Mouse (Mus musculus) liver, embryonic 12.5 days (tissue): Measurements from ENCODE around the gene Umad1. TPM values are rescaled to one million over a fixed set of nuclear protein-coding genes. Genes with fewer than 3 reads are reported as not detected.

Experiments used
- polyA plus RNA-seq: library from polyadenylated mRNA; unstranded; fragments of >200 nt; fragmentation: Nextera tagmentation; extraction: Ambion mirVana; gene quantifications from 2 replicates; pipeline ENCODE4 v1.2.1, GENCODE M21; 2016

Gene Umad1
- polyA plus RNA-seq, 1 experiment from 2014 or later = 17.4 TPM

Other genes with a start within 250 kb of the Umad1 start
- gene Col28a1, start 66.7 kb upstream of the Umad1 start, polyA plus RNA-seq = 0.05 and 0.06 TPM in 2 replicates
- 23.3 and 24.4 TPM in 2 replicates for gene Mios, start 50.1 kb upstream of the Umad1 start, polyA plus RNA-seq
- gene Rpa3, start 115 bp upstream of the Umad1 start, polyA plus RNA-seq = 144 and 147 TPM in 2 replicates
- gene Gm45062, start 162 bp downstream of the Umad1 start, polyA plus RNA-seq = 1.4 TPM in 2 replicates